Mouse (Mus musculus): Measurements from ENCODE around the gene Fcer1g. TPM values are rescaled to one million over a fixed set of nuclear protein-coding genes. Genes with fewer than 3 reads are reported as not detected.

Fcer1g gene
- polyA plus RNA-seq, 1 experiment = 13.2 TPM

GRCm38 (mm10) chr1:171237438-171237837 lies 3.3 kb upstream of the Fcer1g start:
- no peaks in the 10 kb centered on the region for H3K4me1 ChIP-seq (ENCODE audit: control insufficient read depth, insufficient read depth, low read length)
- H3K27ac ChIP-seq (ENCODE audit: insufficient read depth, low read length) = no peak overlapping the region
- TF ChIP-seq POLR2A (IDR thresholded peaks at IDR 0.05; ENCODE audit: borderline replicate concordance, insufficient read depth, low read length) (no peak), CTCF (IDR thresholded peaks at IDR 0.05; ENCODE audit: borderline replicate concordance, insufficient read depth, low read depth, low read length) (no peak)
- no peak for DNase-seq
- 93% methylated on average over 6 of the region's 6 CpGs for WGBS
- no peak overlapping the region for H3K4me3 ChIP-seq (replicated peaks; ENCODE audit: insufficient read depth, low read depth, low read length)
- H3K27me3 ChIP-seq (ENCODE audit: control insufficient read depth, insufficient read depth, low read length) = no peaks in the 10 kb centered on the region

- no peaks in the 10 kb centered on the region for H3K4me1 ChIP-seq (ENCODE audit: control insufficient read depth, insufficient read depth, low read length)
- no peaks in the 10 kb centered on the region for H3K27me3 ChIP-seq (ENCODE audit: control insufficient read depth, insufficient read depth, low read length)
- 69% methylated on average over 4 of the region's 4 CpGs for WGBS
- H3K27ac ChIP-seq (ENCODE audit: insufficient read depth, low read length) = no peak overlapping the region
- no peak overlapping the region for H3K4me3 ChIP-seq (replicated peaks; ENCODE audit: insufficient read depth, low read depth, low read length)
- TF ChIP-seq CTCF (IDR thresholded peaks at IDR 0.05; ENCODE audit: borderline replicate concordance, insufficient read depth, low read depth, low read length) (no peak), POLR2A (IDR thresholded peaks at IDR 0.05; ENCODE audit: borderline replicate concordance, insufficient read depth, low read length) (no peak)
- no peak for DNase-seq
These were observed 1.6 kb upstream of the Fcer1g start for GRCm38 (mm10) chr1:171235791-171236190.

GRCm38 (mm10) chr1:171234538-171234937 lies 373 bp upstream of the Fcer1g start:
- no peak overlapping the region for H3K4me3 ChIP-seq (replicated peaks; ENCODE audit: insufficient read depth, low read depth, low read length)
- H3K4me1 ChIP-seq (ENCODE audit: control insufficient read depth, insufficient read depth, low read length) = no peaks in the 10 kb centered on the region
- H3K27me3 ChIP-seq (ENCODE audit: control insufficient read depth, insufficient read depth, low read length) = no peaks in the 10 kb centered on the region
- DNase-seq = no peak
- H3K27ac ChIP-seq (ENCODE audit: insufficient read depth, low read length) = no peak overlapping the region
- TF ChIP-seq CTCF (IDR thresholded peaks at IDR 0.05; ENCODE audit: borderline replicate concordance, insufficient read depth, low read depth, low read length) (no peak), POLR2A (IDR thresholded peaks at IDR 0.05; ENCODE audit: borderline replicate concordance, insufficient read depth, low read length) (no peak)
- WGBS = 96% methylated on average over 4 of the region's 4 CpGs

GRCm38 (mm10) chr1:171232800-171233730 lies 1.1 kb downstream of the Fcer1g start:
- no peaks in the 10 kb centered on the region for H3K4me1 ChIP-seq (ENCODE audit: control insufficient read depth, insufficient read depth, low read length)
- no peaks in the 10 kb centered on the region for H3K27me3 ChIP-seq (ENCODE audit: control insufficient read depth, insufficient read depth, low read length)
- H3K27ac ChIP-seq (ENCODE audit: insufficient read depth, low read length) = no peak overlapping the region
- WGBS = 81% methylated on average over 12 of the region's 12 CpGs
- DNase-seq = no peak
- no peak overlapping the region for H3K4me3 ChIP-seq (replicated peaks; ENCODE audit: insufficient read depth, low read depth, low read length)
- TF ChIP-seq POLR2A (IDR thresholded peaks at IDR 0.05; ENCODE audit: borderline replicate concordance, insufficient read depth, low read length) (no peak), CTCF (IDR thresholded peaks at IDR 0.05; ENCODE audit: borderline replicate concordance, insufficient read depth, low read depth, low read length) (no peak)

- no peak overlapping the region for H3K4me3 ChIP-seq (replicated peaks; ENCODE audit: insufficient read depth, low read depth, low read length)
- TF ChIP-seq CTCF (IDR thresholded peaks at IDR 0.05; ENCODE audit: borderline replicate concordance, insufficient read depth, low read depth, low read length) = no peak
- H3K4me1 ChIP-seq (ENCODE audit: control insufficient read depth, insufficient read depth, low read length) = no peaks in the 10 kb centered on the region
- no peaks in the 10 kb centered on the region for H3K27me3 ChIP-seq (ENCODE audit: control insufficient read depth, insufficient read depth, low read length)
- WGBS = 86% methylated on average over 5 of the region's 5 CpGs
- DNase-seq = no peak
- no peak overlapping the region for H3K27ac ChIP-seq (ENCODE audit: insufficient read depth, low read length)
These were observed 1.8 kb downstream of the Fcer1g start for GRCm38 (mm10) chr1:171232348-171232747.

- Histone ChIP-seq H3K4me1 (ENCODE audit: control insufficient read depth, insufficient read depth, low read length) (no peaks in the 10 kb centered on the region), H3K27ac (ENCODE audit: insufficient read depth, low read length) (no peak overlapping the region), H3K4me3 (replicated peaks; ENCODE audit: insufficient read depth, low read depth, low read length) (no peak overlapping the region), H3K27me3 (ENCODE audit: control insufficient read depth, insufficient read depth, low read length) (no peaks in the 10 kb centered on the region)
- no peak for TF ChIP-seq CTCF (IDR thresholded peaks at IDR 0.05; ENCODE audit: borderline replicate concordance, insufficient read depth, low read depth, low read length)
- no peak for DNase-seq
- WGBS = 64% methylated on average over 4 of the region's 4 CpGs
These were observed 2.3 kb downstream of the Fcer1g start for GRCm38 (mm10) chr1:171231844-171232243.

GRCm38 (mm10) chr1:171230215-171230614 lies 4.0 kb downstream of the Fcer1g start:
- Histone ChIP-seq H3K4me1 (ENCODE audit: control insufficient read depth, insufficient read depth, low read length) (no peaks in the 10 kb centered on the region), H3K4me3 (replicated peaks; ENCODE audit: insufficient read depth, low read depth, low read length) (no peak overlapping the region), H3K27me3 (ENCODE audit: control insufficient read depth, insufficient read depth, low read length) (no peaks in the 10 kb centered on the region), H3K27ac (ENCODE audit: insufficient read depth, low read length) (no peak overlapping the region)
- no peak for TF ChIP-seq CTCF (IDR thresholded peaks at IDR 0.05; ENCODE audit: borderline replicate concordance, insufficient read depth, low read depth, low read length)
- no peak for TF ChIP-seq POLR2A (IDR thresholded peaks at IDR 0.05; ENCODE audit: borderline replicate concordance, insufficient read depth, low read length)
- DNase-seq = no peak
- 81% methylated on average over 3 of the region's 3 CpGs for WGBS

GRCm38 (mm10) chr1:171229750-171230149 lies 4.4 kb downstream of the Fcer1g start:
- H3K27ac ChIP-seq (ENCODE audit: insufficient read depth, low read length) = no peak overlapping the region
- no peaks in the 10 kb centered on the region for H3K27me3 ChIP-seq (ENCODE audit: control insufficient read depth, insufficient read depth, low read length)
- DNase-seq = no peak
- no peak overlapping the region for H3K4me3 ChIP-seq (replicated peaks; ENCODE audit: insufficient read depth, low read depth, low read length)
- TF ChIP-seq POLR2A (IDR thresholded peaks at IDR 0.05; ENCODE audit: borderline replicate concordance, insufficient read depth, low read length) (no peak), CTCF (IDR thresholded peaks at IDR 0.05; ENCODE audit: borderline replicate concordance, insufficient read depth, low read depth, low read length) (no peak)
- no peaks in the 10 kb centered on the region for H3K4me1 ChIP-seq (ENCODE audit: control insufficient read depth, insufficient read depth, low read length)
- WGBS = 48% methylated on average over 6 of the region's 6 CpGs

All from cerebellum, adult 2 months (tissue).